Mouse (Mus musculus) ES-Bruce4 (cell line): ENCODE measurements around the gene Upk3a.

Experiments used
- CTCF ChIP-seq: IDR thresholded peaks from one replicate; pipeline ENCODE4 v1.8.1; 2011; ENCODE audit warnings: low read depth, low read length
- POLR2A ChIP-seq: IDR thresholded peaks from one replicate; pipeline ENCODE4 v1.8.1; 2011; ENCODE audit warnings: low read length; ENCODE audit not compliant: insufficient read depth

- TF ChIP-seq POLR2A (no peak), CTCF (no peak)
These were observed at the start of gene Upk3a for GRCm38 (mm10) chr15:85016951-85017664.
